Mouse (Mus musculus) spleen, postnatal 10 days (tissue): Measurements from ENCODE around the gene Impg2.
A peak's percentile ranks its signal among the peaks of the same experiment; 100 is the strongest.

Source experiments
- DNase-seq, 2 experiments: peaks; one replicate each; pipeline ENCODE4 v3.0.0; 2021 to 2022; ENCODE audit warnings: low spot score in 2 of 2

The Impg2 gene

GRCm38 (mm10) chr16:56204051-56204450, at the start of gene Impg2:
Gene Impg2, plus strand, starts transcription at chr16:56204313.
- DNase-seq: no peak

GRCm38 (mm10) chr16:56163466-56163865, 40.6 kb upstream of the Impg2 start:
- DNase-seq: no peak

DNA sequence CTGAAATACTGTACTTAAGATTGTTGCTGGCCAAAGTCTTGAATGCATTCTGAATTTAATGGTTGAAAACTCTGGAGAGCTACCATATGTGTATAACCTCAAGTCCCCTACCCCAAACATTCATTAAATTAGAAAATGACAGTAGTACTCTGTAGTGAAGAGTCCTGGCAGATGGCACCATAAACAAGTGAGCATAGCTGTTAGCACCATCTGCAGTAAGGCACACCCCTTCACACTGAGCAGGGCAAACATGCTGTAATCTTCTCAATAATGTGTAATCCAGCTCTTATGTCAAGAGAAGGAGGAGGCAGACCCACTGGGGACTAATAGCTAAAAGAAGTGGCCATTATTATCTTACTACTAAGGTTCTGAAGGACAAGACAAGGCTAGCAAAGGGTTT, 33.9 kb upstream of the Impg2 start:
- no peak for DNase-seq

GRCm38 (mm10) chr16:56175867-56176581, 28.1 kb upstream of the Impg2 start:
- DNase-seq: peak in 1 of 2 experiments; percentile 21

- DNase-seq: no peak
Measured at GRCm38 (mm10) chr16:56186863-56187262, 17.2 kb upstream of the Impg2 start.

DNA sequence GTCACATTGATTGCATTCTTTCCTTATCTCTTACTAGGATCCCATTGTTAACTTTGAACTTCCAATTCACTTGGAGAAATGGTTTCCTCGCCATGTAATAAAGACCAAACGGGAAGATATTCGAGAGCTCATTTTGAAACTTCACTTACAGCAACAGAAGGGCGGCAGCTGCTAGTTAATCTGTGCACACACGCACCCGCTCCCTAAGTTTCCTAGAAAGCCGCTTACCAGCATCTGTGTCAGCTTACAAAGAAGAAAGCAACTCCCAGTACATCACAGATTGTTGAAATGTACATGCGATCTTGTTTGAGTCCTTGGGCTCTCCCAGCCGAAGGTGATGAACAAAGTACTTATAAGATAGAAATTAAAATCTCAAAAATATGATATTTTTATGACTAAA, 15.9 kb upstream of the Impg2 start:
- DNase-seq: no peak

GRCm38 (mm10) chr16:56212740-56213139, 8.6 kb downstream of the Impg2 start:
- no peak for DNase-seq

DNA sequence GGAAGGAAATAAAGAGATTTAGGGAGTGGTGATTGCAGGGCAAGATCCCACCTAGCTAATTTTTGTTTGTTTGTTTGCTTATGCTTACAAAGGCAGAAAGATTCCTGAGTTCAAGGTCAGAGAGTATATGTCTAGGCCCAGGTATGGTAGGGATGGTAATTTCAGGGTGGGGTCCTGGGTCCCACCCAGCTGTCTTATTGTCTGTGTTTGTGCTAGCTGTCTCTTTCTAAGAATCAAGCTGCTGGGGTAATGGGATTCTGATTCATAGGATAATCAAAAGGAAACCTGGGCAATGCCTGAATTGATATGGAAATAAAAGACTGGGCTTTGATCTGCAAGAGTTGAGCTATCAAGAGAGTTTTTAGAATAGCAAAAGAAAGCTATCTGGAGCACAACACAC, 23.6 kb downstream of the Impg2 start:
- DNase-seq: no peak

DNA sequence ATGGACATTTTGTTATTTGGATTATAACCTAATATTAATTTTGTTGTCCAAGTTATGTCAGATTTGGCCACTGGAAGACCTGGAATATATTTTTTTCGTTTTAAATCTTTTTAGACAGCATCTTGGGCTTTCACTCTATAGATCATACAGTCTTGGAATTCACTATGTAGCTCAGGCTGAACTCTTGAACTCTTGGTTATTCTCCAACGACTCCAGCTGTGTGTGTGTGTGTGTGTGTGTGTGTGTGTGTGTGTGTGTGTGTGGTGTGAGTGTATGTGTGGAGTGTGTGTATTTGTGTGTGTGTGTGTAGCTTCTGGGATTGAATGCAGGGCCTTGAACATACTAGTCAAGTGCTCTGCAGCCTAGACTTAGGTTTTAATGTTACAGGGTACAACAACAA, 25.3 kb downstream of the Impg2 start:
- no peak for DNase-seq

GRCm38 (mm10) chr16:56231300-56231699, 27.2 kb downstream of the Impg2 start:
- DNase-seq: peak; percentile 6 to 42

GRCm38 (mm10) chr16:56232736-56233135, 28.6 kb downstream of the Impg2 start:
- no peak for DNase-seq

GRCm38 (mm10) chr16:56246031-56246430, 41.9 kb downstream of the Impg2 start:
- DNase-seq: no peak

DNA sequence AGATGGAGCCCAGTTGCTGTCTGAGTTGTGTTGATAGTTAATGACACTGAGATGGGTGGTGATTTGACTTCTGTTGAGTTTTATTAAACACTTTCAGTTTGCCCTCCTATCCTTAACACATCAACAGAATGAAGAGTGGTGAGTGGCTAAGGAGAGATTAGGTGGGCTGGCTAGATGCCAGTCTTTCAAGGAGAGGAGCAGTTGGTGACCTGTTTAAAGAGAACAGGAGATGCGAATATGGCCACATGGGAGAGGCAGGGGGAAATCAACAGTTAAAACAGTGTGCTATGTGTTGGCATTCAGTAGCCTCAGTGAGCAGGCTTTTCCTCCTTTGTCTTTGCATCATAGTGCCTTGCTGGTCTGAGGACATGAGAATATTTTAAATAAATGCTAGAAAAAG, 69.8 kb downstream of the Impg2 start:
- no peak for DNase-seq

DNA sequence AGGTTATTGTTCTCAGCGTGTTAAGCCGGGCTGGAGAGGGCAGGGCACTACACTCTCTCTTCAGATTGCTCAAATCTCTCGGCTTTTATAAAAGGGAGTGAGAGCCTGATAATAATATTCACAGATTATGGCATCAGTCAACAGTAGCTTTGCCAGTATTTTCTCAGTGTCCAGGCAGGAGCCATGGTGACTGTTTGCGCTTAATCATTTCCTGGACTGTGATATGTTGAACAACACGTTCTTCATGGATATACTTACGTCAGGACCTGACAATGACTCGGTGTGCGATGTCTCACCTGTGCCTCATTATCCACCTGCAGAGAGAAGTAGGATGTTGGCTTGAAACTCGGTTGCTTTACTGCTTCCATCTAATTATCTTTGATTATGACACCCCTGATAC, 74.9 kb downstream of the Impg2 start:
- no peak for DNase-seq

DNA sequence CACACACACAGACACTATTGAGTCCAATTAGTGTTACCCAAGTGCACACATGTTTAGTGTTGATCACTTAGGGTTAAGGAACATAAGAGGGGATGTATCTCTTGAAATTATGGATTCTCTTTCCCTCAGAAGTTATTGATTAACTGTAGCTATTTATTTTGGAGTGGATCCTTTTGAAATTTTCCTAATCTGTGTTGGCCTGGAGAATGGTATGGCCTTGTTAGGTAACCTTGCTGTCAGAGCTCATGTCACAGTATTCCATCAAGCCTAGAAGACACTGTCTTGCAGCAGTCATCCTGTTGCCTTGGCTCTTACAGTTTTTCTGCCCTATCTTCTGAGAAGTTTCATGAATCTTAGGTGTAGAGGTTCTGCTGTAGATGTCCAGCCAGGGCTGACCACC, 75.6 kb downstream of the Impg2 start:
- DNase-seq: no peak

GRCm38 (mm10) chr16:56281336-56281735, 77.2 kb downstream of the Impg2 start:
- DNase-seq: no peak

DNA sequence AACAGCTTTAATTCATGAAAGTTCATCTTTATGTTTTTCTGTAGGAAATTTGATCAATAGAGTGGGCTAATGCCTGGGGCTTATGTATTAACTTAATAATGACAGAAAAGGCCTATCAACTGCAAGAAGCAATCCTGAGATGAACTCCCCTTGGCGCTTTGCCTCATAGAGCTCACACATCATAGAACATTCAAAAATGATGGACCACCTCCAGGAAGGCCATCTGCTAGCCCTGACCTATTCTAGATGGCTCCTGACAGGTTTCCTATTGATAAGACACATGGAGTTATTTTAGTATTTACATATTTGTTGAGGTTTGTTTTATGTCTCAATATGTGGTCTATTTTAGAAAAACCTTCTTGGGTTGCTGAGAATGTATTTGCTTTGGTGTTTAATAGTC, 79.2 kb downstream of the Impg2 start:
- no peak for DNase-seq

GRCm38 (mm10) chr16:56283873-56284272, 79.8 kb downstream of the Impg2 start:
- DNase-seq: no peak

GRCm38 (mm10) chr16:56286076-56286475, 82.0 kb downstream of the Impg2 start:
- no peak for DNase-seq

DNA sequence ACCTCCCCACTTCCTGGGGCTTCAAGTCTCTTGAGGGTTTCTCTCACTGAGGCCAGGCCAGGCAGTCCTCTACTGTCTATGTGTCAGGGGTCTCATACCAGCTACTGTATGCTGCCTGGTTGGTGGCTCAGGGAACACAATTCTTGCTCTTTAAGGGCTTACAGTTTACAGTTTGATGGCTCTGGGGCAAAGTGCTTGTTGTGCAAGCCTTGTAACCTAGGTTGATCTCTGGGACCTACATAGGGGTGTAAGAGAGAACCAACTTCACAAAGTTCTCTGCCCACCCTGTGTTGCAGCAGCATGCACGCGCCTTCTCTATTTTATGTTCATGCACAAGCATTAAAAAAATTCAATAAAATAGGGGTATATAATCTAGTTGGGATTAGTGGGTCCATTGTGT, 82.9 kb downstream of the Impg2 start:
- no peak for DNase-seq

DNA sequence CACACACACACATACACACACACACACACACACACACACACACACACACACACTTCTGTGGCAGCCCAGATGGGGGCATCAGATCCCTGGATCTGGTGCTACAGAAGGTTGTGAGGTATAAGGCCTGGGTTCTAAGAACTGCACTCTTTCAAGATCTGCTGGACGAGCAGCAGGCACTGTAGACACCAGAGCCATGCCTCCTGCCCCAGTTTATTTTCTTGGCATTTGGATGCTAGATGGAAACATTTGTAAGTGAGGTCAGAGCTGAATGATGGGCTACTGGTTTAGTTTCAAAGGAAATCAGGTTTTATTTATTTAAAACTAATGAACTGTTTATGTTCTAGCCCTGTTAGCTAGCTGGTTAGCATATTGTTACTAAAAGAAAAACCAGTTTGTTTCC, 90.8 kb downstream of the Impg2 start:
- no peak for DNase-seq

- DNase-seq: no peak
Measured at GRCm38 (mm10) chr16:56295888-56296648, 92.0 kb downstream of the Impg2 start.

DNA sequence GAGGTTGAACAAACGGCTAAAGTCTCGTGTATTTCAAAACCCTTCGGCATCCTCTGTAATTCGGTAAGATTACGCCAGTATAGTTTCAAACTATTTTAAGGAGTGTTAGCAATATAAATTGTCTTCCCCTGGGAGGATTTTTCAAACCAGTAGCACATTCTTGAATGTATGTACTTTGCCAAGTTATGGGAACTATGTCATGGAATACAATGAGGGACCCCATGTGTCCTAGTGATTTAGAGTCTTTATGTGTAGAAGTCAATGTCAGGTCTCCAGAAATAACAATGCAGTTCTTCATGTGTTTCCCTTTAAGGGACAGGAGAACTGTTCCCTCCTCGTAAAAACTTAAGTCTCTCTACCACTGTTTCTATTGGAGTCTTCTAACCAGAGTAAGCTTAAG, 94.1 kb downstream of the Impg2 start:
- no peak for DNase-seq
